Mouse (Mus musculus) CH12.LX (cell line): ENCODE results near the gene Depdc1b. TPM values are rescaled to one million over a fixed set of nuclear protein-coding genes. Genes with fewer than 3 reads are reported as not detected.

Experiments used
- DNase-seq: peaks from one replicate; pipeline ENCODE4 v3.0.0-alpha.2; 2013; ENCODE audit errors: extremely low read depth
- H3K27ac ChIP-seq: 2 replicates; pipeline ENCODE4 v1.5.1; 2012; ENCODE audit warnings: low read depth, mild to moderate bottlenecking, control low read depth, moderate library complexity; ENCODE audit not compliant: insufficient read depth
- H3K27me3 ChIP-seq: replicated peaks from 2 replicates; pipeline ENCODE3; 2012; ENCODE audit warnings: inconsistent platforms
- H3K36me3 ChIP-seq, 2 experiments: replicated peaks in 1 of 2; 2 replicates each; pipeline versions ENCODE3 to v1.6.1; 2012; ENCODE audit warnings: inconsistent platforms in 1 of 2, low read length in 1 of 2, mild to moderate bottlenecking in 1 of 2, mixed read lengths in 1 of 2, moderate library complexity in 1 of 2; ENCODE audit not compliant: control insufficient read depth in 1 of 2, insufficient read depth in 1 of 2
- H3K4me1 ChIP-seq, 2 experiments: 2 replicates each; pipeline ENCODE4 v1.6.1; 2012; ENCODE audit warnings: inconsistent platforms in 1 of 2, moderate library complexity in 1 of 2; ENCODE audit not compliant: insufficient read depth in 2 of 2, control insufficient read depth in 1 of 2
- H3K4me2 ChIP-seq: 2 replicates; pipeline ENCODE4 v1.6.1; 2012; ENCODE audit warnings: low read depth, mild to moderate bottlenecking, control low read depth; ENCODE audit not compliant: poor library complexity, insufficient read depth, severe bottlenecking
- H3K4me3 ChIP-seq, 3 experiments: fragments of 150-350 bp in 1 of 3; sonication (generic) in 1 of 3; replicated peaks in 1 of 3; 2 replicates each; pipeline versions ENCODE3 to v1.5.1; 2011 to 2012; ENCODE audit warnings: low read depth in 2 of 3, low read length in 2 of 3, mild to moderate bottlenecking in 2 of 3, moderate library complexity in 2 of 3, control low read depth in 1 of 3, improper control_type of control experiment in 1 of 3, inconsistent platforms in 1 of 3, mixed read lengths in 1 of 3; ENCODE audit not compliant: poor library complexity in 1 of 3
- H3K79me2 ChIP-seq: replicated peaks from 2 replicates; pipeline ENCODE4 v1.6.1; 2012; ENCODE audit warnings: mild to moderate bottlenecking, moderate library complexity; ENCODE audit not compliant: control insufficient read depth, poor library complexity, insufficient read depth, severe bottlenecking; ENCODE audit errors: extremely low read depth
- H3K9ac ChIP-seq: 2 replicates; pipeline ENCODE4 v1.6.1; 2012; ENCODE audit warnings: low read depth, mild to moderate bottlenecking, control low read depth, moderate library complexity; ENCODE audit not compliant: insufficient read depth
- H3K9me3 ChIP-seq: replicated peaks from 2 replicates; pipeline ENCODE3; 2012; ENCODE audit warnings: low read length, inconsistent platforms, mixed read lengths
- BHLHE40 ChIP-seq: IDR thresholded peaks from 2 replicates; pipeline ENCODE4 v1.6.1; 2011; ENCODE audit warnings: mild to moderate bottlenecking, low read depth, low read length, improper control_type of control experiment
- CHD2 ChIP-seq: IDR thresholded peaks from 2 replicates; pipeline ENCODE4 v1.6.1; 2011; ENCODE audit warnings: low read length, improper control_type of control experiment
- EP300 ChIP-seq: IDR thresholded peaks from 2 replicates; pipeline ENCODE4 v1.6.1; 2011; ENCODE audit warnings: low read length, improper control_type of control experiment
- ETS1 ChIP-seq: conservative IDR thresholded peaks from 2 replicates; pipeline ENCODE4 v1.6.1; 2012; ENCODE audit warnings: low read depth, mild to moderate bottlenecking, inconsistent platforms, low read length, improper control_type of control experiment, moderate library complexity
- IRF4 ChIP-seq: IDR thresholded peaks from 2 replicates; pipeline ENCODE4 v1.6.1; 2014; ENCODE audit warnings: low read depth, mild to moderate bottlenecking, inconsistent platforms, low read length, improper control_type of control experiment
- JUND ChIP-seq: conservative IDR thresholded peaks from 2 replicates; pipeline ENCODE4 v1.6.1; 2011; ENCODE audit warnings: low read depth, low read length, improper control_type of control experiment
- KAT2A ChIP-seq: IDR thresholded peaks from 2 replicates; pipeline ENCODE4 v1.6.1; 2012; ENCODE audit warnings: low read length, improper control_type of control experiment, inconsistent platforms; ENCODE audit not compliant: insufficient replicate concordance
- MAZ ChIP-seq: IDR thresholded peaks from 2 replicates; pipeline ENCODE4 v1.6.1; 2012; ENCODE audit warnings: low read depth, mild to moderate bottlenecking, inconsistent platforms, low read length, improper control_type of control experiment, moderate library complexity
- MEF2A ChIP-seq: IDR thresholded peaks from 2 replicates; pipeline ENCODE4 v1.6.1; 2014; ENCODE audit warnings: low read depth, mild to moderate bottlenecking, inconsistent platforms, low read length, improper control_type of control experiment, borderline replicate concordance
- MXI1 ChIP-seq: IDR thresholded peaks from 2 replicates; pipeline ENCODE4 v1.6.1; 2011; ENCODE audit warnings: mild to moderate bottlenecking, low read depth, low read length, improper control_type of control experiment
- NELFE ChIP-seq: IDR thresholded peaks from 2 replicates; pipeline ENCODE4 v1.6.1; 2011; ENCODE audit warnings: low read depth, low read length, improper control_type of control experiment
- NRF1 ChIP-seq: IDR thresholded peaks from 2 replicates; pipeline ENCODE4 v1.6.1; 2014; ENCODE audit warnings: low read depth, mild to moderate bottlenecking, inconsistent platforms, low read length, improper control_type of control experiment, moderate library complexity
- PAX5 ChIP-seq: IDR thresholded peaks from 2 replicates; pipeline ENCODE4 v1.6.1; 2012; ENCODE audit warnings: low read length, inconsistent platforms, mixed read lengths
- POLR2A ChIP-seq: IDR thresholded peaks from 2 replicates; pipeline ENCODE4 v1.6.1; 2011; ENCODE audit warnings: low read depth, mild to moderate bottlenecking, improper control_type of control experiment, low read length
- POLR2AphosphoS2 ChIP-seq: IDR thresholded peaks from 2 replicates; pipeline ENCODE4 v1.6.1; 2011; ENCODE audit warnings: low read depth, low read length, improper control_type of control experiment
- RCOR1 ChIP-seq: conservative IDR thresholded peaks from 2 replicates; pipeline ENCODE4 v1.6.1; 2012; ENCODE audit warnings: low read depth, mild to moderate bottlenecking, inconsistent platforms, low read length, improper control_type of control experiment
- SMC3 ChIP-seq: IDR thresholded peaks from 2 replicates; pipeline ENCODE4 v1.6.1; 2011; ENCODE audit warnings: low read depth, low read length, improper control_type of control experiment
- ZNF384 ChIP-seq: IDR thresholded peaks from 2 replicates; pipeline ENCODE4 v1.6.1; 2012; ENCODE audit warnings: low read depth, low read length, improper control_type of control experiment, inconsistent platforms
- dilution Hi-C: fragments of 300-500 bp; cut with MboI; formaldehyde crosslinking; loops from 2 replicates; pipeline ENCODE4 v1.14.3; 2020; ENCODE audit warnings: low sequenced_read_pairs; ENCODE audit not compliant: extremely low pct_unique_long_range_greater_than_20kb, extremely low pct_ligation_motif_present
- in situ Hi-C: fragments of 300-500 bp; cut with MboI; formaldehyde crosslinking; loops from 3 replicates; pipeline ENCODE4 v1.14.3; 2019; ENCODE audit warnings: low sequenced_read_pairs, low pct_ligation_motif_present, low pct_unique_long_range_greater_than_20kb, mixed read lengths
- polyA plus RNA-seq: library from polyadenylated mRNA; unstranded; fragments of >175 nt; gene quantifications from 2 replicates; pipeline ENCODE4 v1.2.1, GENCODE M21; 2012; ENCODE audit warnings: low read depth; ENCODE audit not compliant: insufficient read length
- total RNA-seq, 2 experiments: library from RNA; depleted of rRNA; stranded (reverse); fragments of 300-350 nt in 1 of 2; fragments of >200 nt in 1 of 2; gene quantifications; 2 replicates each; pipeline ENCODE4 v1.2.3; 2012 to 2014

Gene Depdc1b
- total and polyA plus RNA-seq, 3 experiments, result 11.1 to 17.8 (median 15.7) TPM

DNA sequence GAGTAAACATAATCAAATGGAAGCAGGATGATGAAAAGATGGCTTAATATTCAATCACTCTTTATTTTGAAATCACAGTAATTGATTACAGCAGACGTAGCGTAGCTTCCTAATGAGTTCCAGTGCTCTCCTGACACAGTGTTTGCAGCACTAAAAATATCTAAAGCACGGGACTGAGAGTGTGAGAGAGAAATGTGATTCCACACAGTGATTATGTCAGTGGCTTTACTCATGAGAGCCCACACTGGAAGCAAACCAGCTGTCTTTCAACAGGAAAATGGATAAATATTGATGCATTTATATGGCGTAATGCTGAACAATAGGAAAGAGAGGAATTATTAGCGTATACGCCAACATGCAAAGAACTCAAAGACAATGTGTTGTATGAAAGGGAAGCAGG lies 37.5 kb upstream of the Depdc1b start:
- Histone ChIP-seq H3K9me3 (no peaks in the 10 kb centered on the region), H3K36me3 (peaks cover 4 to 18% of the 10 kb centered on the region in 2 experiments), H3K4me1 (peaks cover 5 to 29% of the 10 kb centered on the region in 2 experiments; a peak in 2 of 4 replicates), H3K9ac (no peak overlapping the region), H3K27me3 (no peaks in the 10 kb centered on the region), H3K27ac (no peak overlapping the region), H3K79me2 (no peaks in the 10 kb centered on the region), H3K4me2 (no peak overlapping the region), H3K4me3 (no peak overlapping the region)
- dilution Hi-C loops, result no loop called here
- TF ChIP-seq ZNF384, result no peak
- TF ChIP-seq IRF4, result no peak
- TF ChIP-seq RCOR1, result no peak
- TF ChIP-seq NELFE, result no peak
- no peak for DNase-seq
- in situ Hi-C loops, result no loop called here

DNA sequence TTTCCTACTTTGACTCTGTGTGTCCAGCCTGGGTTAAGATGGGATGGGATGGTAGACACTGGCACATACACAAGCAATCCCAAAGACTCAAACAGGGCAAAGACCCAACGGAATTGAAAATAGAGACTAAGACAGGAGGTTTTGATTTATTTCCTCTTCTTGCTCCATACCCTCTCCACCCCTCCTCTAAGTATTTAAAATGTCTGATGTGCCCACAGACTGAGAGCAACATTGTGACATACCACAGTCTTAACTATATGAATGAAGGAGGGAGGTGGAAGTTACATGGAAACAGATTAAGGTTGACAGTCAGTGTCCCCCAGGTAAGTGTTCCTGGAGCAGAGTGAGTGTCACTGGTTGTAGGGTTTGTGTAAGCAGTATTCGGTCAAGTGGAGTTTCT lies 31.8 kb upstream of the Depdc1b start:
- in situ Hi-C loops, result no loop called here
- TF ChIP-seq PAX5 (no peak), ETS1 (no peak), JUND (no peak), BHLHE40 (no peak), POLR2AphosphoS2 (no peak), NRF1 (no peak), POLR2A (no peak), SMC3 (no peak), NELFE (no peak), MAZ (no peak), MXI1 (no peak), MEF2A (no peak), IRF4 (no peak), ZNF384 (no peak), CHD2 (no peak), KAT2A (no peak), EP300 (no peak)
- dilution Hi-C loops, result no loop called here
- Histone ChIP-seq H3K4me3 (no peak overlapping the region), H3K79me2 (no peaks in the 10 kb centered on the region), H3K9me3 (no peaks in the 10 kb centered on the region), H3K27me3 (no peaks in the 10 kb centered on the region), H3K27ac (no peak overlapping the region), H3K9ac (no peak overlapping the region), H3K4me2 (no peak overlapping the region), H3K36me3 (peaks cover 4 to 18% of the 10 kb centered on the region in 2 experiments), H3K4me1 (peaks cover 0 to 8% of the 10 kb centered on the region in 2 experiments; a peak in 1 of 4 replicates)
- DNase-seq, result no peak
